Mouse (Mus musculus) G1E (cell line): ENCODE measurements around the gene Sertad4.

Experiments
- CTCF ChIP-seq: IDR thresholded peaks from 2 replicates; pipeline ENCODE4 v1.5.1; 2012; ENCODE audit warnings: low read depth, low read length, inconsistent platforms, mixed read lengths
- GATA1 ChIP-seq: IDR thresholded peaks from 2 replicates; pipeline ENCODE4 v1.6.1; 2012; ENCODE audit warnings: borderline replicate concordance, low read length, inconsistent platforms, mixed read lengths
- GATA2 ChIP-seq: IDR thresholded peaks from 2 replicates; pipeline ENCODE4 v1.6.1; 2012; ENCODE audit warnings: low read depth, low read length, inconsistent platforms, borderline replicate concordance
- TAL1 ChIP-seq: conservative IDR thresholded peaks from 2 replicates; pipeline ENCODE4 v1.6.1; 2012; ENCODE audit warnings: low read depth, low read length, inconsistent platforms, mixed read lengths

DNA sequence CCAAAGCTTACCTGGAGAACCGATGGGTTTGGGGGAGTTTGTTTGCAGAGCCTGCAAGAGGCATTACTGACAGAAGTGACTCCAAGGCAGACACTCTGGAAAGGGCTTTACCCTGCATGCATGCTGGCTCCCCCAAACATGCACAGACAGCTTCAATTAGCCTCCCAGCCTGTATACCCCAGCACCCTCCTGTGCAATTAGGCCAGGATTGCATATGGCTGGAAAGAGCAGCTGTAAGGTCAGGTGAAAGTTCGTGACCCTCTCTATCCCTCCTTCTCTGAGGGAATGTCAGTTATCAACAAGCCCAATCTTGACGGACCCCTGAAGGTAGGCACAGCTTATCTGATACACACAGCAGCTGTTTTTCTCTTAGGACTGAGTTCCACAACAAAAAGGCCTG, 40.9 kb downstream of the Sertad4 start:
- no peak for TF ChIP-seq CTCF
- no peak for TF ChIP-seq TAL1
- TF ChIP-seq GATA1, result no peak
- TF ChIP-seq GATA2, result no peak
